Mouse (Mus musculus) intestine, postnatal 0 days (tissue): ENCODE measurements at regions not wholly inside any gene's neighbourhood (a gene's known extent, or its start where the extent isn't known, plus 50 kb on each side); places are given as distances from the start of the nearest gene placed in this dataset. TPM values are rescaled to one million over a fixed set of nuclear protein-coding genes. Genes with fewer than 3 reads are reported as not detected.

ENCODE experiments used
- ATAC-seq: fragments of 200-750 bp; cut with Nextera tagmentation; 2 replicates; pipeline ENCODE4 v1.8.0; 2017; ENCODE audit warnings: mild to moderate bottlenecking, moderate TSS enrichment, moderate library complexity
- H3K27ac ChIP-seq: fragments of 300-500 bp; sonication (generic); 2 replicates; pipeline ENCODE4 v1.5.1; 2014; ENCODE audit warnings: mild to moderate bottlenecking, low read depth, low read length, moderate library complexity
- H3K27me3 ChIP-seq: fragments of 300-500 bp; sonication (generic); replicated peaks from 2 replicates; pipeline ENCODE4 v1.6.1; 2014; ENCODE audit warnings: low read length, mixed read lengths; ENCODE audit not compliant: control insufficient read depth, insufficient read depth
- H3K36me3 ChIP-seq: fragments of 300-500 bp; sonication (generic); 2 replicates; pipeline ENCODE4 v1.6.1; 2014; ENCODE audit warnings: mild to moderate bottlenecking, moderate library complexity; ENCODE audit not compliant: control insufficient read depth, insufficient read depth
- H3K4me1 ChIP-seq: fragments of 300-500 bp; sonication (generic); replicated peaks from 2 replicates; pipeline ENCODE4 v1.6.1; 2014; ENCODE audit warnings: antibody characterized with exemption, low read length, mixed read lengths; ENCODE audit not compliant: control insufficient read depth, insufficient read depth
- H3K4me2 ChIP-seq: fragments of 300-500 bp; sonication (generic); replicated peaks from 2 replicates; pipeline ENCODE4 v1.6.1; 2014; ENCODE audit warnings: low read depth, mild to moderate bottlenecking, moderate library complexity
- H3K4me3 ChIP-seq: fragments of 300-500 bp; sonication (generic); 2 replicates; pipeline ENCODE4 v1.5.1; 2014; ENCODE audit warnings: low read depth, low read length
- H3K9ac ChIP-seq: fragments of 300-500 bp; sonication (generic); 2 replicates; pipeline ENCODE4 v1.6.1; 2014; ENCODE audit warnings: mild to moderate bottlenecking, low read depth, low read length
- H3K9me3 ChIP-seq: fragments of 300-500 bp; sonication (generic); 2 replicates; pipeline ENCODE4 v1.6.1; 2016; ENCODE audit warnings: mixed run types; ENCODE audit not compliant: control insufficient read depth
- CTCF ChIP-seq: sonication (generic); IDR thresholded peaks from 2 replicates; pipeline ENCODE4 v1.5.1; 2016; ENCODE audit warnings: low read depth, mild to moderate bottlenecking, control low read depth, antibody characterized with exemption, moderate library complexity
- microRNA-seq: library from miRNA; unstranded; fragments of <30 nt; microRNA quantifications from one replicate; pipeline ENCODE4, GENCODE M21; 2016

DNA sequence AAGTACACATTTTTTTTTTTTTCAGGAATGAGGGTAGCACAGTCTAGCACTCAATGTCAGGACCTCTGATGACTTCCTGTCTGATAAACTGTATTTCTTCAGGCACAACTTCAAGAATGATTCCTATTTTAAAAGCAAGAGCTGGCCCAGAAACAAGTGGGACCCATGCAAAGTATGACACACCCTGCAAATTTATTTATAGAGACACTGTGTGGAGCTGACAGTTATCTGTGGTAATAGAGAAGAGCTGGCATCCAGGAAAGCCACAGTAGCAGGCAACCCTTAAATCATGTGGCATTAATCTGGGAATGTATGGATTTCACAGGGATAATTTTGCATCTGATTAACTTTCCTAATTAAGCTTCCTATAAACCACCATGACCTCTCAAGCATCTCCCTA lies 216.6 kb upstream of the Large1 start:
- H3K4me3 ChIP-seq, result no peak overlapping the region
- H3K4me2 ChIP-seq, result no peak overlapping the region
- no peaks in the 10 kb centered on the region for H3K4me1 ChIP-seq
- no peaks in the 10 kb centered on the region for H3K27me3 ChIP-seq
- no peaks in the 10 kb centered on the region for H3K36me3 ChIP-seq
- H3K27ac ChIP-seq, result no peak overlapping the region
- H3K9ac ChIP-seq, result no peak overlapping the region
- TF ChIP-seq CTCF, result no peak
- H3K9me3 ChIP-seq, result no peaks in the 10 kb centered on the region
- no peak for ATAC-seq

Small RNAs in the stretch of these regions (microRNA-seq; reads per million reads assigned to microRNA genes)
- not detected for gene Gm23255
